In genomic region chr2:82200616-82201015, GRCm38 (mm10) we compare ENCODE assay signal across 29 mouse cellular contexts.
A peak's percentile ranks its signal among the peaks of the same experiment; 100 is the strongest.
DNase-seq lines count a peak whose midpoint lies in the region; ATAC-seq and TF ChIP-seq lines count a peak whose summit lies in the region.
"Had no signal": no experiment of that assay in that cellular context is flagged by ENCODE, and none has a peak within 500 bp of the region (broad histone marks: within the 10 kb centered on the region; RNA-seq: fewer than 3 reads in every experiment).

No protein-coding gene starts in this region.

- H3K4me3 ChIP-seq in hindbrain, postnatal 0 days (ENCODE audit: low read length), result no peak overlapping the region
- H3K4me3 ChIP-seq in hindbrain, embryonic 10.5 days, result no peak overlapping the region
- no peak overlapping the region for H3K4me3 ChIP-seq in forebrain, embryonic 14.5 days (ENCODE audit: low read depth, low read length)
- H3K4me3 ChIP-seq in forebrain, postnatal 0 days (ENCODE audit: low read depth, low read length), result no peak overlapping the region
- no peak overlapping the region for H3K4me3 ChIP-seq in stomach, embryonic 16.5 days (replicated peaks; ENCODE audit: low read length)
- H3K4me3 ChIP-seq: embryonic facial prominence, embryonic 13.5 days; heart, embryonic 13.5 days; hindbrain, embryonic 15.5 days; kidney, embryonic 15.5 days; layer of hippocampus, adult 2 months; left cerebral cortex, adult 2 months; limb, embryonic 13.5 days; lung, embryonic 15.5 days had no signal

- no peak overlapping the region for H3K27ac ChIP-seq in hindbrain, postnatal 0 days
- H3K27ac ChIP-seq in hindbrain, embryonic 10.5 days, result no peak overlapping the region
- no peak overlapping the region for H3K27ac ChIP-seq in forebrain, embryonic 14.5 days (ENCODE audit: low read depth, low read length)
- H3K27ac ChIP-seq in forebrain, postnatal 0 days (ENCODE audit: low read depth, low read length), result no peak overlapping the region
- H3K27ac ChIP-seq in stomach, embryonic 16.5 days (ENCODE audit: low read length), result 0 out of 2 replicates have a peak overlapping the region, but pooled peaks have one; percentile 53
- H3K27ac ChIP-seq: embryonic facial prominence, embryonic 13.5 days; heart, embryonic 13.5 days; hindbrain, embryonic 15.5 days; kidney, embryonic 15.5 days; layer of hippocampus, adult 2 months; left cerebral cortex, adult 2 months; limb, embryonic 13.5 days; lung, embryonic 15.5 days had no signal

- WGBS in hindbrain, postnatal 0 days, result 51% methylated on average over 5 of the region's 5 CpGs
- WGBS in hindbrain, embryonic 10.5 days, result 71% methylated on average over 5 of the region's 5 CpGs
- WGBS in forebrain, embryonic 14.5 days, result 62% methylated on average over 5 of the region's 5 CpGs
- WGBS in forebrain, postnatal 0 days, result 47% methylated on average over 5 of the region's 5 CpGs
- 72% methylated on average over 5 of the region's 5 CpGs for WGBS in stomach, embryonic 16.5 days

- no peaks in the 10 kb centered on the region for H3K9me3 ChIP-seq in hindbrain, postnatal 0 days (ENCODE audit: low read length)
- no peaks in the 10 kb centered on the region; the same call in 1 of the 2 replicates for H3K9me3 ChIP-seq in hindbrain, embryonic 10.5 days
- no peaks in the 10 kb centered on the region for H3K9me3 ChIP-seq in forebrain, embryonic 14.5 days (replicated peaks; ENCODE audit: control insufficient read depth, low read length)
- H3K9me3 ChIP-seq in forebrain, postnatal 0 days (ENCODE audit: low read length), result no peaks in the 10 kb centered on the region
- no peaks in the 10 kb centered on the region for H3K9me3 ChIP-seq in stomach, embryonic 16.5 days (replicated peaks; ENCODE audit: control insufficient read depth, low read length)
- H3K9me3 ChIP-seq: embryonic facial prominence, embryonic 13.5 days; heart, embryonic 13.5 days; hindbrain, embryonic 15.5 days; kidney, embryonic 15.5 days; limb, embryonic 13.5 days; lung, embryonic 15.5 days had no signal

- no peak overlapping the region for H3K4me2 ChIP-seq in hindbrain, postnatal 0 days (ENCODE audit: low read depth, low read length)
- H3K4me2 ChIP-seq in forebrain, embryonic 14.5 days (ENCODE audit: low read length), result no peak overlapping the region
- H3K4me2 ChIP-seq in forebrain, postnatal 0 days (ENCODE audit: low read depth), result no peak overlapping the region
- no peak overlapping the region for H3K4me2 ChIP-seq in stomach, embryonic 16.5 days (ENCODE audit: low read depth, low read length)
- H3K4me2 ChIP-seq: embryonic facial prominence, embryonic 13.5 days; heart, embryonic 13.5 days; hindbrain, embryonic 15.5 days; kidney, embryonic 15.5 days; limb, embryonic 13.5 days; liver, embryonic 11.5 days; lung, embryonic 15.5 days had no signal

- H3K4me1 ChIP-seq in hindbrain, postnatal 0 days (ENCODE audit: insufficient read depth, low read length), result no peaks in the 10 kb centered on the region
- H3K4me1 ChIP-seq in hindbrain, embryonic 10.5 days (replicated peaks), result no peaks in the 10 kb centered on the region
- no peaks in the 10 kb centered on the region for H3K4me1 ChIP-seq in forebrain, embryonic 14.5 days (ENCODE audit: control insufficient read depth, insufficient read depth, low read length)
- H3K4me1 ChIP-seq in forebrain, postnatal 0 days (ENCODE audit: insufficient read depth), result no peaks in the 10 kb centered on the region
- H3K4me1 ChIP-seq in stomach, embryonic 16.5 days (ENCODE audit: control insufficient read depth, insufficient read depth, low read length), result no peaks in the 10 kb centered on the region
- H3K4me1 ChIP-seq: embryonic facial prominence, embryonic 13.5 days; heart, embryonic 13.5 days; hindbrain, embryonic 15.5 days; kidney, embryonic 15.5 days; limb, embryonic 13.5 days; lung, embryonic 15.5 days had no signal

- no peak overlapping the region for H3K9ac ChIP-seq in hindbrain, postnatal 0 days (replicated peaks; ENCODE audit: low read length)
- no peak overlapping the region for H3K9ac ChIP-seq in forebrain, embryonic 14.5 days (ENCODE audit: low read length)
- H3K9ac ChIP-seq in forebrain, postnatal 0 days, result no peak overlapping the region
- H3K9ac ChIP-seq in stomach, embryonic 16.5 days (ENCODE audit: low read length), result no peak overlapping the region
- H3K9ac ChIP-seq: embryonic facial prominence, embryonic 13.5 days; heart, embryonic 13.5 days; hindbrain, embryonic 15.5 days; kidney, embryonic 15.5 days; limb, embryonic 13.5 days; lung, embryonic 15.5 days had no signal

- no peak for DNase-seq in hindbrain, postnatal 0 days (ENCODE audit: low spot score)
- DNase-seq in hindbrain, embryonic 10.5 days (ENCODE audit: low spot score), result no peak
- DNase-seq in forebrain, embryonic 14.5 days (ENCODE audit: low spot score), result peak; percentile 39
- no peak for DNase-seq in forebrain, postnatal 0 days
- DNase-seq in thymus, postnatal 10 days (ENCODE audit: low spot score in 2 of 2), result no peak
- no peak for DNase-seq in ovary, postnatal 14 days (ENCODE audit: low spot score)
- DNase-seq: adrenal gland, adult 2 months; cerebellum, adult 18-20 months; cerebellum, postnatal 25 days; embryo, embryonic 11 days; gastrocnemius, postnatal 10 days; heart, postnatal 10 days; kidney, adult 18-20 months; kidney, postnatal 25 days; right cerebral cortex, postnatal 25 days; thymus, adult 2 months; thymus, postnatal 4 days had no signal

- H3K36me3 ChIP-seq in hindbrain, postnatal 0 days (ENCODE audit: insufficient read depth, low read length), result no peaks in the 10 kb centered on the region
- H3K36me3 ChIP-seq in hindbrain, embryonic 10.5 days, result no peaks in the 10 kb centered on the region
- no peaks in the 10 kb centered on the region for H3K36me3 ChIP-seq in forebrain, embryonic 14.5 days (ENCODE audit: control insufficient read depth, insufficient read depth, low read length)
- H3K36me3 ChIP-seq in forebrain, postnatal 0 days (ENCODE audit: insufficient read depth), result no peaks in the 10 kb centered on the region
- H3K36me3 ChIP-seq in stomach, embryonic 16.5 days (ENCODE audit: control insufficient read depth, insufficient read depth, low read length), result no peaks in the 10 kb centered on the region
- H3K36me3 ChIP-seq: embryonic facial prominence, embryonic 13.5 days; heart, embryonic 13.5 days; hindbrain, embryonic 15.5 days; kidney, embryonic 15.5 days; limb, embryonic 13.5 days; lung, embryonic 15.5 days had no signal

- no peaks in the 10 kb centered on the region for H3K27me3 ChIP-seq in hindbrain, postnatal 0 days (ENCODE audit: insufficient read depth, low read length)
- no peaks in the 10 kb centered on the region for H3K27me3 ChIP-seq in hindbrain, embryonic 10.5 days (ENCODE audit: insufficient read depth, poor library complexity, severe bottlenecking)
- no peaks in the 10 kb centered on the region for H3K27me3 ChIP-seq in forebrain, embryonic 14.5 days (replicated peaks; ENCODE audit: control insufficient read depth, insufficient read depth, low read length)
- no peaks in the 10 kb centered on the region for H3K27me3 ChIP-seq in forebrain, postnatal 0 days (ENCODE audit: insufficient read depth, low read length)
- no peaks in the 10 kb centered on the region for H3K27me3 ChIP-seq in stomach, embryonic 16.5 days (ENCODE audit: control insufficient read depth, insufficient read depth, low read length)
- H3K27me3 ChIP-seq: CH12.LX; embryonic facial prominence, embryonic 13.5 days; heart, embryonic 13.5 days; hindbrain, embryonic 15.5 days; kidney, embryonic 15.5 days; limb, embryonic 13.5 days; lung, embryonic 15.5 days had no signal

- peak; percentile 45; the same call in 1 of the 2 replicates for ATAC-seq in hindbrain, postnatal 0 days
- peak; percentile 26; the same call in 1 of the 2 replicates for ATAC-seq in forebrain, embryonic 14.5 days
- peak; percentile 50; the same call in 1 of the 2 replicates for ATAC-seq in forebrain, postnatal 0 days
- ATAC-seq in stomach, embryonic 16.5 days (ENCODE audit: insufficient read depth, low FRiP score), result no peak
- ATAC-seq: activated CD4-positive, CD25-positive, alpha-beta regulatory T cell, adult 4 months had no signal

- TF ChIP-seq CTCF in hindbrain, postnatal 0 days (IDR thresholded peaks at IDR 0.05; ENCODE audit: low read depth), result no peak
- TF ChIP-seq CTCF in forebrain, postnatal 0 days (IDR thresholded peaks at IDR 0.05; ENCODE audit: low read depth), result no peak
